37 mouse cellular contexts compared by ENCODE assay signal in genomic region chr10:79594111-79594510, GRCm38 (mm10). TPM values are rescaled to one million over a fixed set of nuclear protein-coding genes. Genes with fewer than 3 reads are reported as not detected.
"Had no signal": no experiment of that assay in that cellular context is flagged by ENCODE, and none has a peak within 500 bp of the region (broad histone marks: within the 10 kb centered on the region; RNA-seq: fewer than 3 reads in every experiment).

No protein-coding gene starts in this region.

- ATAC-seq: forebrain, postnatal 0 days had no signal

- DNase-seq: cerebellum, adult 8-10 months; cerebellum, adult 9-10 months; cerebellum, adult 9-11 months; cerebellum, postnatal 10 days; cerebellum, postnatal 14 days; cerebellum, postnatal 25 days; cerebellum, postnatal 36 days; embryo, embryonic 11 days; forebrain, postnatal 0 days; gastrocnemius, adult 2 months; gastrocnemius, postnatal 10 days; gastrocnemius, postnatal 14 days; gastrocnemius, postnatal 25 days; gastrocnemius, postnatal 36 days; heart, adult 11 months; heart, adult 18-20 months; heart, adult 2 months had no signal

- H3K9ac ChIP-seq: embryonic facial prominence, embryonic 12.5 days; embryonic facial prominence, embryonic 13.5 days; embryonic facial prominence, embryonic 15.5 days; forebrain, embryonic 12.5 days; forebrain, embryonic 13.5 days; forebrain, embryonic 15.5 days; forebrain, postnatal 0 days had no signal

- H3K27ac ChIP-seq: embryonic facial prominence, embryonic 10.5 days; embryonic facial prominence, embryonic 12.5 days; embryonic facial prominence, embryonic 13.5 days; embryonic facial prominence, embryonic 15.5 days; forebrain, embryonic 10.5 days; forebrain, embryonic 12.5 days; forebrain, embryonic 13.5 days; forebrain, embryonic 15.5 days; gastrocnemius, adult 2 months; heart, adult 2 months had no signal

- H3K4me3 ChIP-seq: embryonic facial prominence, embryonic 10.5 days; embryonic facial prominence, embryonic 12.5 days; embryonic facial prominence, embryonic 13.5 days; embryonic facial prominence, embryonic 15.5 days; erythroblast, embryonic 14.5 days; forebrain, embryonic 10.5 days; forebrain, embryonic 12.5 days; forebrain, embryonic 13.5 days; forebrain, embryonic 15.5 days; gastrocnemius, adult 2 months; heart, adult 2 months had no signal

- H3K4me1 ChIP-seq: embryonic facial prominence, embryonic 12.5 days; embryonic facial prominence, embryonic 13.5 days; embryonic facial prominence, embryonic 15.5 days; forebrain, embryonic 10.5 days; forebrain, embryonic 12.5 days; forebrain, embryonic 13.5 days had no signal

- H3K4me2 ChIP-seq: embryonic facial prominence, embryonic 12.5 days; embryonic facial prominence, embryonic 13.5 days; embryonic facial prominence, embryonic 15.5 days; forebrain, embryonic 12.5 days; forebrain, embryonic 13.5 days; forebrain, embryonic 15.5 days had no signal

- H3K9me3 ChIP-seq: embryonic facial prominence, embryonic 10.5 days; embryonic facial prominence, embryonic 12.5 days; embryonic facial prominence, embryonic 13.5 days; embryonic facial prominence, embryonic 15.5 days; forebrain, embryonic 10.5 days; forebrain, embryonic 12.5 days; forebrain, embryonic 13.5 days; forebrain, embryonic 15.5 days had no signal

- H3K36me3 ChIP-seq: embryonic facial prominence, embryonic 10.5 days; embryonic facial prominence, embryonic 12.5 days; embryonic facial prominence, embryonic 13.5 days; embryonic facial prominence, embryonic 15.5 days; forebrain, embryonic 10.5 days; forebrain, embryonic 12.5 days; forebrain, embryonic 15.5 days had no signal

RNA-seq across cellular contexts. Expression of gene Theg, which starts 7.0 kb away (rescaled TPM):
- total RNA-seq: forebrain, postnatal 0 days; gastrocnemius, adult 18-20 months; gastrocnemius, adult 2 months; gastrocnemius, adult 8-10 months; gastrocnemius, postnatal 10 days; gastrocnemius, postnatal 14 days; gastrocnemius, postnatal 25 days; gastrocnemius, postnatal 36 days; gastrocnemius, postnatal 4 days; granulocyte monocyte progenitor cell, adult 5-6 weeks; heart, adult 18-20 months; heart, adult 2 months; heart, adult 8-10 months had no signal
- polyA plus RNA-seq: embryonic facial prominence, embryonic 10.5 days; embryonic facial prominence, embryonic 11.5 days; embryonic facial prominence, embryonic 12.5 days; embryonic facial prominence, embryonic 13.5 days; embryonic facial prominence, embryonic 14.5 days; embryonic facial prominence, embryonic 15.5 days; erythroblast, embryonic 14.5 days; forebrain, embryonic 10.5 days; forebrain, embryonic 11.5 days; forebrain, embryonic 12.5 days; forebrain, embryonic 13.5 days; forebrain, embryonic 14.5 days; forebrain, embryonic 15.5 days; forebrain, embryonic 16.5 days; forebrain, postnatal 0 days had no signal

RNA-seq across cellular contexts. Expression of gene C2cd4c, which starts 19.7 kb away (rescaled TPM):
- total RNA-seq: gastrocnemius, postnatal 25 days; granulocyte monocyte progenitor cell, adult 5-6 weeks had no signal
- polyA plus RNA-seq: embryonic facial prominence, embryonic 10.5 days; embryonic facial prominence, embryonic 13.5 days; embryonic facial prominence, embryonic 14.5 days; embryonic facial prominence, embryonic 15.5 days; erythroblast, embryonic 14.5 days; forebrain, embryonic 10.5 days; forebrain, embryonic 12.5 days had no signal

RNA-seq across cellular contexts. Expression of gene Shc2, which starts 43.6 kb away (rescaled TPM):
- total RNA-seq: granulocyte monocyte progenitor cell, adult 5-6 weeks had no signal
- polyA plus RNA-seq: erythroblast, embryonic 14.5 days had no signal

RNA-seq across cellular contexts. Expression of gene Odf3l2, which starts 51.4 kb away (rescaled TPM):
- total RNA-seq: gastrocnemius, postnatal 4 days; granulocyte monocyte progenitor cell, adult 5-6 weeks; heart, adult 18-20 months; heart, adult 2 months; heart, adult 8-10 months had no signal
- polyA plus RNA-seq: embryonic facial prominence, embryonic 10.5 days; embryonic facial prominence, embryonic 11.5 days; embryonic facial prominence, embryonic 12.5 days; embryonic facial prominence, embryonic 13.5 days; embryonic facial prominence, embryonic 14.5 days; embryonic facial prominence, embryonic 15.5 days; erythroblast, embryonic 14.5 days; forebrain, embryonic 10.5 days; forebrain, embryonic 11.5 days; forebrain, embryonic 12.5 days; gonadal fat pad, adult 2 months; heart, adult 2 months had no signal
